Mouse (Mus musculus) midbrain, postnatal 0 days (tissue): ENCODE results near the gene 1700029J07Rik. TPM values are rescaled to one million over a fixed set of nuclear protein-coding genes. Genes with fewer than 3 reads are reported as not detected.

Source experiments
- ATAC-seq: fragments of 200-750 bp; cut with Nextera tagmentation; 2 replicates; pipeline ENCODE4 v1.8.0; 2017; ENCODE audit warnings: moderate number of reproducible peaks, mild to moderate bottlenecking, moderate TSS enrichment, moderate library complexity; ENCODE audit not compliant: low FRiP score
- DNase-seq: peaks from one replicate; pipeline ENCODE4 v3.0.0-alpha.2; 2015; ENCODE audit warnings: low spot score
- H3K27ac ChIP-seq: fragments of 300-500 bp; sonication (generic); 2 replicates; pipeline ENCODE4 v1.5.1; 2014; ENCODE audit warnings: low read depth, mild to moderate bottlenecking, low read length, mixed read lengths
- H3K27me3 ChIP-seq: fragments of 300-500 bp; sonication (generic); 2 replicates; pipeline ENCODE4 v1.6.1; 2014; ENCODE audit warnings: low read length, control low read depth, mixed read lengths; ENCODE audit not compliant: insufficient read depth
- H3K36me3 ChIP-seq: fragments of 300-500 bp; sonication (generic); 2 replicates; pipeline ENCODE4 v1.6.1; 2014; ENCODE audit warnings: low read length, control low read depth, mixed read lengths; ENCODE audit not compliant: insufficient read depth
- H3K4me1 ChIP-seq: fragments of 300-500 bp; sonication (generic); 2 replicates; pipeline ENCODE4 v1.6.1; 2014; ENCODE audit warnings: mild to moderate bottlenecking, control low read depth, antibody characterized with exemption, low read length, mixed read lengths; ENCODE audit not compliant: insufficient read depth
- H3K4me2 ChIP-seq: fragments of 300-500 bp; sonication (generic); 2 replicates; pipeline ENCODE4 v1.6.1; 2014; ENCODE audit warnings: low read depth, mild to moderate bottlenecking, low read length, mixed read lengths; ENCODE audit not compliant: poor library complexity, severe bottlenecking
- H3K4me3 ChIP-seq: fragments of 300-500 bp; sonication (generic); 2 replicates; pipeline ENCODE4 v1.5.1; 2014; ENCODE audit warnings: low read depth, mild to moderate bottlenecking, low read length, moderate library complexity
- H3K9ac ChIP-seq: fragments of 300-500 bp; sonication (generic); replicated peaks from 2 replicates; pipeline ENCODE4 v1.6.1; 2014; ENCODE audit warnings: mild to moderate bottlenecking, low read length, moderate library complexity, mixed read lengths; ENCODE audit not compliant: poor library complexity, severe bottlenecking
- H3K9me3 ChIP-seq: fragments of 300-500 bp; sonication (generic); 2 replicates; pipeline ENCODE4 v1.6.1; 2016; ENCODE audit warnings: low read length, control low read depth
- CTCF ChIP-seq: IDR thresholded peaks from 2 replicates; pipeline ENCODE4 v1.5.1; 2016; ENCODE audit warnings: antibody characterized with exemption, mild to moderate bottlenecking
- WGBS: fragments of 180-500 bp; shearing (Covaris S2); extraction: QIAGEN DNeasy Blood & Tissue Kit; methylation state at CpG from one replicate; pipeline ENCODE4 v1.1.7; 2014; 5-methylcytosine and 5-hydroxymethylcytosine counted together
- polyA plus RNA-seq: library from polyadenylated mRNA; unstranded; fragments of >200 nt; fragmentation: Nextera tagmentation; extraction: Ambion mirVana; gene quantifications from 2 replicates; pipeline ENCODE4 v1.2.1, GENCODE M21; 2015
- total RNA-seq: library from RNA; depleted of rRNA; stranded (reverse); fragments of >200 nt; gene quantifications from 2 replicates; pipeline ENCODE4 v1.2.3, GENCODE M21; 2014; rRNA removed

1700029J07Rik gene
- total RNA-seq, result 1.9 and 3.4 TPM in 2 replicates
- 3.9 and 5.1 TPM in 2 replicates for polyA plus RNA-seq

DNA sequence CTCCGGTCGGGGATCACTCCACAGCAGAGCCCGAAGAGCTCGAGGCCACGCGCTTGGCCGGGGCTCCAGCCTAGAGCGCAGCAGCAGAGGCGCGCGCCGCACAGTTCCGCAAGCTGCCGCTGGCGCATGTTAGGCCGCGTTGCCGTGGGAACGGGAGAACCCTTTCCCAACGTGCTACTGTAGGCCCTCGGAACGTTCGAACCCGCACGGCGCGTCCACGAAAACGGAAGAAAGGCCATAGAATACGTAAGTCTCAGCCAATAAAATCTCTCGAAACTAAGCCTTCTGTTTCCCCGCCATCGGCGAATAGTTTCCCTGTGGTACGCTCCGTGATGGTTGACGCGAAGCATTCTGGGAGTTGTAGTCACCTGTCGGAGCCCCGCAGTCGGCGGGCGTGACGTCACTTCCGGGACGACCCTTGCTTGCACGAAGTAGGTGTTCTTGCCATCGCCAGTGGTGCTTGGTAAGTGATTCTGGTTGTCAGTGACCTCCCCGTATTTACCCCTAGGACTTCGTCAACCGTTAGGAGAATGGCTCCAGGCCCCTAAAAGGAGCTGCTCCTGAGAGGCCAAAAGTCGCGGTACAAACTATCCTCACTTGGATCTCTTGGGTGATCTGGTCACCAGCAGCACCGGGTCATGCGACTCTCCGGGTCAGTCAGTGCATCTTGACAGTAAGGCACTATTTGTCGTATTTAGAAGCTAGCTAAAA is at the start of gene 1700029J07Rik, which contains the start of gene Ufsp2:
Gene 1700029J07Rik, minus strand, starts transcription at position 127 of the 711 bp plus-strand sequence.
Gene Ufsp2, plus strand, starts transcription at position 403 of the 711 bp plus-strand sequence.
- Histone ChIP-seq H3K4me1 (peaks cover 7% of the 10 kb centered on the region), H3K36me3 (no peaks in the 10 kb centered on the region; the same call in 1 of the 2 replicates), H3K4me2 (peak within 1 kb of the TSS; percentile 64), H3K9me3 (0 out of 2 replicates have a peak, but pooled peaks cover 4% of the 10 kb centered on the region), H3K4me3 (peak within 1 kb of the TSS; percentile 56), H3K27me3 (no peaks in the 10 kb centered on the region), H3K9ac (peak within 1 kb of the TSS; percentile 57), H3K27ac (peak within 1 kb of the TSS; percentile 48)
- DNase-seq (peak; percentile 99), ATAC-seq (peak; percentile 98)
- peak; percentile 58 for TF ChIP-seq CTCF
- under 1% methylated on average over 57 of the region's 57 CpGs for WGBS

- Histone ChIP-seq H3K36me3 (no peaks in the 10 kb centered on the region), H3K9ac (no peak overlapping the region), H3K4me1 (no peaks in the 10 kb centered on the region), H3K27me3 (no peaks in the 10 kb centered on the region), H3K9me3 (no peaks in the 10 kb centered on the region), H3K4me2 (no peak overlapping the region), H3K27ac (no peak overlapping the region), H3K4me3 (no peak overlapping the region)
- no peak for TF ChIP-seq CTCF
- ATAC-seq (no peak), DNase-seq (no peak)
- WGBS, result 68% methylated on average over 4 of the region's 4 CpGs
These were observed 49.3 kb upstream of the 1700029J07Rik start for GRCm38 (mm10) chr8:46024392-46024791.

DNA sequence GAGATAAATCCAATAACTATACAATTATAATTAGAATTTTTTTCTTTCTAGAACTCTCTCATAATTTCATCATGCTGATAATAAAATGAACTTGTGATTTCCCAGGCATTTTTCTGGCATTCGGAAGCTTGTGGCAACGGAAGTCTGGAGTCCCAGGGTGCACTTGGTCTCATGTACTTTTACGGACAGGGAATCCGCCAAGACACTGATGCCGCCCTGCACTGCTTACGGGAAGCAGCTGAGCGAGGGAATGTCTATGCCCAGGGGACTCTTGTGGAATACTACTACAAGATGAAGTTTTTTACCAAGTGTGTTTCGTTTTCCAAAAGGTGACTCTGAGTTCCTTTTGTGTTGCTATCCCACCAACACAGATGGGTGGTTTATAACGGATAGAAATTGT is 47.7 kb upstream of the 1700029J07Rik start:
- Histone ChIP-seq H3K4me3 (no peak overlapping the region), H3K4me1 (no peaks in the 10 kb centered on the region), H3K9ac (no peak overlapping the region), H3K27me3 (no peaks in the 10 kb centered on the region), H3K9me3 (no peaks in the 10 kb centered on the region), H3K4me2 (no peak overlapping the region), H3K36me3 (no peaks in the 10 kb centered on the region), H3K27ac (no peak overlapping the region)
- 95% methylated on average over 9 of the region's 9 CpGs for WGBS
- DNase-seq (no peak), ATAC-seq (no peak)
- no peak for TF ChIP-seq CTCF

DNA sequence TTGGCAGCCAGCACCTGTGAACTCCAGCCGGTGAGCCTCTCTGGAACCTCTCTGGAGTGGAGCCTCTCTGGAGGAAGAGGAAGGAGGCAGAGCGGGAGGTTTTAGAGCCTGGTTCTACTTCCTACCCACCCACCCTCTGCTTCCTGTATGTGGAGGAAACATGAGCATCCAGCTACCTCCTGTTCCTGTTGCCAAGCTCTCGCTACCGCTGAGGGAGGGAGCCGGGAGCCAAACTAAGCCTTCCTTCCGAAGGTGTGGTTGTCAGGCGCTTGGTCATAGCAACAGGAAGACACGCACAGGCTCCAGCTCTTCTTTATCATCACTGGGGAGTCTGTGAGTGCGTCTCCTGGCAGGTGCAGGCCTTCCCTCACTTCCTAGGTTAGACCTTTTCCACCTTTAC is 47.2 kb upstream of the 1700029J07Rik start:
- DNase-seq (no peak), ATAC-seq (no peak)
- 93% methylated on average over 9 of the region's 9 CpGs for WGBS
- TF ChIP-seq CTCF, result no peak
- Histone ChIP-seq H3K4me2 (no peak overlapping the region), H3K4me1 (no peaks in the 10 kb centered on the region), H3K9me3 (no peaks in the 10 kb centered on the region), H3K4me3 (no peak overlapping the region), H3K27me3 (no peaks in the 10 kb centered on the region), H3K27ac (no peak overlapping the region), H3K9ac (no peak overlapping the region), H3K36me3 (no peaks in the 10 kb centered on the region)

- ATAC-seq, result peak; percentile 74
- 0 out of 2 replicates have a peak overlapping the region, but pooled peaks have one; percentile 24 for H3K9ac ChIP-seq
These were observed 36.0 kb upstream of the 1700029J07Rik start for GRCm38 (mm10) chr8:46010746-46011680.

More at GRCm38 (mm10) chr8:46010746-46011680, 36.0 kb upstream of the 1700029J07Rik start:
- H3K9me3 ChIP-seq, result no peaks in the 10 kb centered on the region
- peak; percentile 63 for TF ChIP-seq CTCF
- no peaks in the 10 kb centered on the region for H3K27me3 ChIP-seq
- peak overlapping the region; percentile 37 for H3K4me2 ChIP-seq
- 12% methylated on average over 17 of the region's 17 CpGs for WGBS
- no peaks in the 10 kb centered on the region for H3K4me1 ChIP-seq
- no peak overlapping the region for H3K27ac ChIP-seq
- DNase-seq, result peak; percentile 65
- H3K4me3 ChIP-seq, result 0 out of 2 replicates have a peak overlapping the region, but pooled peaks have one; percentile 8
- H3K36me3 ChIP-seq, result no peaks in the 10 kb centered on the region
